Mouse (Mus musculus) MEL-GATA-1-ER (cell line): ENCODE data around the gene Eif4e1b.

ENCODE experiments used
- DNase-seq: peaks from one replicate; pipeline ENCODE4 v3.0.0-alpha.2; 2012; ENCODE audit warnings: low read depth; ENCODE audit errors: extremely low read depth

Eif4e1b gene

DNA sequence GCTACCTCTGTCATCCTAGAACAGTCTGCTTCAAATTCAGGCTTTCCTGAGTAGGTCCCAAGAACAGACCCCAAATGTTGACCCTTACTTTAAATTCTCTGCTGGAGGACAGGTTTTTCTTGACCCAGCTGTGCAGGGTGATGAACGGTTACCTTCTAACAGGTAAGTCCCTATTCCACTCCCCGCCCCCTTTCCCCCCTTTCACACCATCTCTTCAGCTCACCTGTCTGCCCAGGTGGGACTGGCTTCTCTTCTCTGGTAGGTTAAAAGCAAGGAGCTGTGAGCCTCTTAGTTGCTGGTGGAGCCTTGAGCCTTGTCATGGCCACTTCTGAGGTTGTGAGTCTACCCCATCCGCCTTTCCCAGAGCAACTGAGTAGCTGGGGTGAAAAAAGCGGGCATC, at the start of gene Eif4e1b:
Eif4e1b (plus strand) TSS at position 301 of the 400 bp plus-strand sequence.
- DNase-seq = no peak

DNA sequence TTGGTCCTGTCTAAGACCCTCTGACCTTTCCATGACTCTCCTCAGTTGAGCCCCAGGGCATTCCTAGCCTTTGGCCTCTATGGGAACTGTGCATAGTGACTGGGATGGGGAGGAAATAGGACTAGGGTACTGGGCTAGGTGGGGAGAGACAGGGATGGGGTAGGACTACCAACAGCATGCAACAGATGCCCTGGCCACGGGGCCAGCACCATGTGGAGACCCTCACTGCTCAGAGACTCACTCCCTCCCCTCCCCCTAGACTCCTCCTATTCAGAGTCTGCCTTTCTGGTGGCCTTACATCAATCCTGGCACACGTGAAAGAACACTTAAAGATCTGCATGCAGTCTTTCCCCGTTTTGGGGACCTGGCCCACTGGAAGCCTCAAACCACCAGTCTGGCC, 46.9 kb upstream of the Eif4e1b start:
- DNase-seq = no peak

DNA sequence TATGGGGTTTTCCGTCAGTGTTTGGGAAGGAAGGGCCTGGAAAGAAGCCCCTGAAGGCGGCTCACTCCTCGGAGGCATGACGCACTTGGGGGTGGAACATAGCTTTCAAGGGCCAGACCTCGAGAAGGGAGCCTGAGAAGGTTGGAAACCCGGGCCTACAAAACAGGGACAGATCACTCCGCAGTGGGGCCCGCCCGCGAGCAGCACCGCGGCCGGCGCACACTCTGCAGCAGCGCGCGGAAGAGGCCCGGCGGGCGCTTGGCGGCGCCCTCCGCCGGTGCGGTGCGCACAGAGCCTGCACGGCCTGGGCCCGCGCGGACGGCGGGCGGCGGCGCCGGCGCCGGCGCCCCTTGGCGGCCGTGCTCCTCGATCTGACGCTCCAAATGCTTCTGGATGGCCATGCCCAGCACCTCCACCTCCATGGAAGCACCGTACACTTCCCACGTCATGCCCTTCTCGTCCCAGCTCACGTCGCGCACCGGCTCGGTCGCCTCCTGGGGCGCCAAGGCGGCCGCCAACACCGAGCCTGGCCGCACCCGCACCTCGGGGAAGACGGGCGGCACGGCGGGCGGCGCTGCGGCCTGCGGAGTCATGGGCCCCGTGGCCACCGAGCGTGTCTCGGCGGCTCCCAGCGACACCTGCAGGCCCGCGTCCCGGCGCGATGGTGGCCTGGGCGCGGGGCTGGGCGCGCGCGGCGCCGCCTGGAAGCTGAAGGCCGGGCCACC, 46.1 kb upstream of the Eif4e1b start:
- no peak for DNase-seq

DNA sequence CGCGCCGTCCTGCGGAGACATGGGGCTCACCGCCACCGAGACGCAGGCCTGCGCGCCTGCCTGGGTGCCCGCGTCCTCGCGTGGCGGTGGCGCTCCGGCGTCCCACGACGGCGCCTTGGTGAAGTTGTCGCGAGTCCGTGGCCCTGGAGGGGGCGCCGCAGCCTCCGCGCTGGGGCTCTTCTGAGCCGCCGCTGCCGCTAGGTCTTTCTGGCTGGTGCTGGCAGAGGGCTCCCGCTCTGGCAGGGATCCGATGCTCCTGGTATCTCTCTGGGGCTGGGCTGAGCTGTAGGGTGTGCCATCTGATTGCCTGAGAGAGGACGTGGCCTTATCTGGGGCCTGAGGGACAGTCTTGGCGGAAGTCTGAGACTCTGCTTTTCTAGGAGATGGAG, 45.6 kb upstream of the Eif4e1b start:
- DNase-seq = no peak

DNA sequence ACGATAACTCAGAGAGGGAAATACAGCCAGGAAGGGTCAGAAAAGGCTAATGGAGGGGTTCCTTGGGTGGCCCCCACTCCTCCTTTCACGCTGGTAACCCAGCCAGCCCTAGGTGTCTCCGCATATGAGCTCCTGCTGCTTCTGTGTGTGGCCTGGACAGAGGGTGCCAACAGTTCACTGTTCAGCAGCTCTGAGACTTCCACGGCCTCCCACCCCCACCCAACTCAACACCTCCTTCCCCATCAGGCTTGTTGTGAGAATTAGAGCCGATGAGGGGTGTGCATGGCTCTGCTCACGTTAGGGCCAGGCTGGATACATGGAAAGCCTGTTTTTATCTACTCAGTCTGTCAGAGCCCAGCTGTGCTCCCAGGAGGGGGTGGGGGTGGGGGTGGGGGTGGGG, 37.7 kb upstream of the Eif4e1b start:
- DNase-seq = no peak

DNA sequence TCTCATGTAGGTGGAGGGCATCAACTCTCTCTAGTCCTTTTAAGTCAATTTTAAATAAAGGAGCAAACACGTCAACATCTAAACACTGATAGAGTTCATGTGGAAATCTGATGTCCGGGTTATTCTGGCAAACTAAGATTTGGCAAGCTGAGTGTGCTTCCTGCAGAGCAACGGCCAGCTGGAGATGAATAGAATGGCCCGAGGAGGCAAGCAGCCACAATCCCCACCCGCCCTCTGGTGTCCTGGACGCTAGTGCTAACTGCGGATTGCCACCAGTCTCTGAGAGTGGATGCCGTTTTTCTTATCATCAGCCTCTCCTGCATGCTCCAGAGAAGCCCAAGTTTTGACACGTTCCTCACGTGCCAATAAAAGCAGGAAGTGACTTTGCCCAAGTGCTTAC, 36.9 kb upstream of the Eif4e1b start:
- no peak for DNase-seq

DNA sequence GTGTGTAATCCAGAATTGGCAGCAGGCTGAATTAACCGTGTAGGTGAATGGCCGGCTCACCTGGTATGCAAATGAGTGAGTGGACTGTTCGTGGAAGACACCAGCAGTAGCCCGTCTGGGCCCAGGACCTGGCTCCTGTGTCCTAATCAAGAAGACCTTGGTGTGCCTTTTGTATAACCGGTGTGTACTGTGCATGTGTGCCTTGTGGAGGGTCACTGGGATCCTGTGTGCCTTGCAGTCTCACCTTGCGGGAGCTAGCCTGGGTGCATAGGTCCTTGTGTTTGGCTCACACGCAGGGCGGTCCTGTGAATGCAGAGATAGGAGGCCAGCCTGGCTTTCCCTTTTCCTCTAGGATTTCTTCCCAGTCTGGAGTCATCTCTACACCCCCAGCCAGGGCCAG, 35.6 kb upstream of the Eif4e1b start:
- DNase-seq = no peak

DNA sequence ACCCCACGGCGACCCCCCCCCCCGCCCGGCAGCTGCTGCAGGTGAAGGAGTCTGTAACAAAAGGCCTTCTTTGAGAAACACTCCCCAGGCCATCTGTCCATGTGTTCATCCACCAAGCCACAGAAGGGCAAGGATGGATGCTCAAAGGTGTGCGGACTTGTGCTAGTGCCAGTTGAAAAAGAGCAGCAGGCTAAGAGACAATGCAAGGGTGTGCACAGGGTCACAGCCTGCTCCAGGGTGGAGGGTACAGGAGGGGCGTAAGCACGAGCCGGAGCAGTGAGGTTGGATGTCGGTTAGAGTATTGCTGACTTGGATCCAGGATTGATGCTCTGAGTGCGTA, 35.1 kb upstream of the Eif4e1b start:
- no peak for DNase-seq

DNA sequence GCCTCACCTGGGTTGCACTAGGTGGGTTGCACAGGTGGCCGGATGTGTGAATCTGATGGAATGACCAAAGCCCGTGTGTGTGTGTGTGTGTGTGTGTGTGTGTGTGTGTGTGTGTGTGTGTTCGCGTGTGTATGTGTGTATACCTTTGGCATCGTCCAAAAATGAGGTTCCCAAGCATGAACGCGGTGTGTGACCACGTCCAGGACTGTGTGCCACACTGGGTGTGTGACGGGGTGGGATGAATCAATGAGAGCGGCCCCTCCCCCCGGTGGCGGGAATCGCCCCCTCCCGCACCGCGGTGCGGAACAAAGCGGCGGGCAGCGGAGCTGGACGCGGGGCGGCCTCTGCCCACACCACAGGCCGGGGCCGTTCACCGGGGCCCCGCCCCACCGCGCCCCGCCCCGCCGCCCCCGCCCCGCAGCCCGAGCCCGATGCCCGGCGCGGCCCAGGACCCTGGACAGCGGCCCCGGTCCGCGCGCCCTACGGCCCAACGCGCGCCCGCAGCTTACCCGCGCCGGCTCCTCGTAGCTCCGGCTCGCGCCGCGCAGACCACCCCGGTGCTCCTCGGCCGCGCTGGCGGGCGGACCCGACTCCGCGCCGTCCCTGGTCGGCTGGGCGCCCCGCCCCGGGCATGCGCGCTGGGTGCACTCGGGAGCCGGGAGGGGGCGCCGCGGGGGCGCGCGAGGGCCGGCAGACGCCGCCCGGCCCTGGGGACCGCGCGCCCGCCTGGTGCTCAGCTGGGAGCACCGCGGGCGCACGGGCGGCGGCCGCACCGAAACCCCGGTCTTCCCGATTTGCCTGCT, 34.5 kb upstream of the Eif4e1b start:
- no peak for DNase-seq

DNA sequence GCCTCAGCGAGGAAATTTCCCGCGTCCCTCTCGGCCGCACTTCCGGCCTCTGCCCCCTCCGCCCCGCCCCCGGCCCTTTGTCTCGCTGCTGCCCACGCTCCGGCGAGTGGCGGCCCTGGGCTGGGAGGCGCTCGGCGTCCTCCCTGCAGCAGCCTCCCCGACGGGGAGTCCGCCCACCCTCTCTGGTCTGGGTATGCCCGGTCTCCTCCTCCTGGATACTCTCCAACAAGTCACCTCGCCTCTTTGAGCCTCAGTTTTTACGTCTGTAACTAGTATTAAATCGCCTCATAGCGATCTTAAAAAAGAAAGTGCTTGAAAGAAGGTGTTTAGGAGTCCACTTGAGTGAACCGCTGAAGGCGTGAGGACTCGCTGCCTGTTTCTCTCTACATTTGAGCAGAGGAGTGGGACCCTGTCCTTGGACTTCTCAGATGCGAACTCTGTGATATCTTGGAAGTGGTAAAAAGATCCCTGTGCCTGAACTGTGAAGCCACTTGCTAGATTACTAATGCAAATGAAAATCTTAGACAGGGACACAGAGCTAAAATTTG, 33.9 kb upstream of the Eif4e1b start, which contains the start of gene Gprin1:
Gprin1 (minus strand) TSS at position 11 of the 548 bp plus-strand sequence.
- DNase-seq = no peak

DNA sequence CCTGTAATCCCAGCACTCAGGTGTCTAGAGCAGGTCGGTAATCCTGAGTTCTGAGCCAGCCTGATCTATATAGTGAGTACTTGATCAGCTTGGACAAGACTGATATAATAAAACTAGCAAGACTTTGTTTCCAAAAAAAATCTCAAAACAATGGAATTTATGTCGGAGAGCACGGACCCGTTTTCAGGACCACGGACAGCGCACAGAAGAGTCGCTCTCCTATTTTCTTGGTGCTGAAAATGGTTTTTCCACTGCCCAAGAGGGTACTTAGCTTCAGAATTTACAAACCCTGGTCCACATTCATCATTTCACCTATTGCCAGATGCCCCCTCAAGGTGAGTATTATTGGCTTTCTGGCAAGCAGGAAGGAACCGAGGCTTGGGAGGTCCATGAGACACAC, 33.1 kb upstream of the Eif4e1b start:
- DNase-seq = no peak

DNA sequence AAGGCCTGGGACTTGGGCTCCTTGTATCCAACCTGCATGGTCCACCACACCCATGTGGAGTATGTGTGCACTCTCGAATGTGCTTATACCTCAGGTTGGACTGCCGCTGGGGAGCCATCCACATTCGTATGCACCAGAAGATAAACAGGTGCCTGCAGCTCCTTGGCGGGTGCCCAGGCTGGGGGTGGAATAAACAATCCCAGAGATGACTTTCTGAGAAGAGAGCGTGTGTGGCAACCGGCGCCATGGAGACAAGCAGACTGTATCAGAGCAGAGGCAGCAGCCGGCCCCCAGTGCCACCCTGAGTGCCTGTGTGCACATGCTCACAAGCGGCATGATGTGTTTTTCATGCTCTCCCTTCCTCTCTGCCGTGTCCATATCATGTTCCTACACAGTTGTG, 31.1 kb upstream of the Eif4e1b start:
- no peak for DNase-seq

DNA sequence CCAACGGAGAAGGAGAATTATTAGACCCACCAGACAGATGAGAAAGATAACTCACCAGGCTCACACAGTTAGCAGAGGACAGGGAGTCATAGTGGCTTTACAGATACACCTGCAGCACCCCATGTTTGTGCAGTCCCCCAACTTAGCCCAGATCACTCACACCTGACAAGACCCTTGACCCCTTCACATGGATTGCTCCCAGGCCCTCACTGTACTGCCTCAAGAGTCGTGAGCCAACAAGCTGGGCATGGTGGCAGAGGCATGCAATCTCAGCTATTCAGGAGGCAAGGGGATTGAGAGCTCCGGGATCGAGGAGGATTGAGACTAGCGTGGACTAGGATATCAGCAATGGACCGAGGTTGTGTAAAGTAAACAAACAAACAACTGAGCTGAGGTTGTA, 30.1 kb upstream of the Eif4e1b start:
- no peak for DNase-seq

DNA sequence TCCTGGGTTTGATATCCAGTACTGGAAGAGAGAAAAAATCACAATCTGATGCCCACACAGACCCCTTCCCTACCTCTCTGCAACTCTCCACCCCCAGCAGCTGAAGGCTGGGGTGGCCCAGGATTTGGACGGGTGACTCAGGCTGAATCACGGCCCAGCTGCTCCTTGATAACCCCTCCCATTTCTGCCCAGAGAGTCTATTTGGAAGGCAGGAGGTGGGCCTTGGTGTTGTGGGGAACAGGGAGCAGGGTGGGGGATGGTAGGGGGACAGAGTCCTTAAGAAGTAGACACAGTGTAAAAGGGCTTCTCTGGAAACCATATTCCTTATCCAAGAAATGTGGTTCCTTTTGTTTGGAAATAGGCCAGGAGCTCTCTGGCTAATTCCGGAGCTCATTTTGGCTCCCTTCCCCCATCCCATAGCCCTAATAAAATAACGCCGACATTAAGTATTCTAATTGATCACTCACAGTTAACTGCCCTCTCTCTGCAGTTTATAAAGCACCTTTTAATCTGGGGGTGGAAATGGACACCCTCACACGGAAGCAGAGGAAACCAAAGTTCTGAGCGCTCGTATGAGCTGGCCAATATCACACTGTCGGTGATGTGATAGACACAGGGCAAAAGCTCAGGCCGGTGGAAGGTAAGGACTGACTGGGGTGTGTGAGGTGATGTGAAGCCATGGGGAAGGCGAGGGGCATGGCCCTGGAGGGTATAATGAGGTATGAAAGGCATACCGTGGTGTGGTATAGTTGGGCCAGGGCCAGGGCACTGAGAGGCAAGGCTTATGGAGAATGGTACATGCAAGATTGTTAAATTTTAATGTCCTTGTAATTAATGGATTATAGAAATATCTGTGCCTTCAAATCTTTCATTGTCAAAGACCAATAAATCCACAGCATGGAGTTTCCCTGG, 29.4 kb upstream of the Eif4e1b start:
- no peak for DNase-seq

DNA sequence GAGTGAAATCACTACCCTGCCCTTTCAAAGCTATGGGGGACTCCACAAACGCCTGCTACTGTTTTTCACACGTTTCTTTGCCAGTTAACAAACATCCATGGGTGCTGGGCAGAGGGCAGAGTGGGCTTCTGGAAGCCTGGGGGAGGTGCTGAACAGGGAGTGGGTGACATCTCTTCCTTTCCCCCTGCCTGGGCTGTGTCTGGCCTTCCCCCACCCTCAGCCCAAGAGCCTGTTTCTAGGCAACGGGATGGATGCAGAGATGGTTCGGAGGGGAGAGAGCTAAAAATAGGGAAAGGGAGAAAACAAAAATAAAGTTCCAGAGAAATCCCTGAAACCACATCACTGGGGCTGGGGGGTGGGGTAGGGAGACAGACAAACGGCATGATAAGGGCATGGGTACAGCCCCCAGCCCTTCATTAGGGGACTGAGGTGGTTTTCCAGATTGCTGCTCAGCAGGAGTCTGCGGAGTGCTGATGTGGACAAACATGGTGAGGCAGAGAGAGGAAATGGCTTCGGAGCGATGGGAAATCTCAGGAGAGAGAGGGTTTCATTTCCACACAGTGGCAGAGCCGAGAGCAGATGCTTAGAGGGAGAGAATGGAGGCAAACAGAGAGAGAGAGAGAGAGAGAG, 28.5 kb upstream of the Eif4e1b start:
- no peak for DNase-seq

DNA sequence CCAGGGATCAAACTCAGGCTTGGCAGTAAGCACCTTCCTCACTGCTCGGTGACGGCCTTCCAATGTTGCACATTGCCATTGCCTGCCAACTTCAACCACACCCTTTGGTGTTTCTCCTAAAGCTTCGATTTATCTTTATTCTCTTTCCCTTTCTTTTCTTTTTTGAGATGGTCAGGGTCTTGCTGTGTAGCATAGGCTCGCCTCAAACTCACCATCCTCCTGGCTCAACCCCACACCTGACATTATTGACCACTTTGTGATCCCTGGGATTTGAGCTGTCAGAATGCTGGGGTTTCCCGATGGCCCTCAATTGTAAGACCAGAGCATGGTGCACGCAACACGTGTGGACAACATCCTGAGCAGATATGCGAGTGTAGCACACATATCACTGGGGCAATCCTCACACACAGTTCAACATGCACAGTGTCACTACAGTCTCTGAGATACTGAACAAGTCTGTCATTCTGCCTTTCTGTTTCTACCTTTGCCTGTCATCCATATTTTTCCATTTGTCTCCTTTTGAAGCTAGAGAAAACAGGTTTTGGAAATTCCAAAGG, 27.6 kb upstream of the Eif4e1b start:
- no peak for DNase-seq

DNA sequence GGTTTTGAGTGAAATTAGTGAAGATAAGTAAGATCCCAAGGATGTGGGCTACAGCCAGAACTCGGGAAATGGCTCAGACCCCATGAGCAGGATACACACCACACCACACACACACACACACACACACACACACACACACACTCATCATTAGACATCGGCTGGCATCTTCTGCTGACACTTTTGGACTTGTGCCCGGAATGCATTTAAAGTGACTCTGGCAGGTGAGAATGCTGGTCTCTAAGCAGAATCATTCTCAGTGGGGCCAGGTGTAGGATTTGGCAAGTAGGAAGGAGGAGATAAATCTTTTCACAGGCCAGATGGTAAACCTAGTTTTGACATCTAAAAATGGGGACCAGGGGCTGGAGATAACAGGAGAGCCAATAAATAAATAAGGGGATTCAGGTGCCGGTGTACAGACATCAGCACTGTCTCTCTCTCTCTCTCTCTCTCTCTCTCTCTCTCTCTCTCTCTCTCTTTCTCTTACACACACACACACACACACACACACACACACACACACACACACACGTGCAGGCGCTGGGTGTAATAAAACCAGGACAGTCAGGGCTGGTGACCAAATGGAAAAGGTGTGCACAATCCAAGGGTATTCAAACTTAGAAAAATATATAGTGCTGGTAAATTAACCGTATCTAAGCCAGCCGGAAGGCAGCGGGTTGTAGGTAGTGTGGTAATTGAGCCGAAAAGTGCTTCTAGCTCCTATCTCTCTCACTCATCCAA, 26.5 kb upstream of the Eif4e1b start:
- no peak for DNase-seq

DNA sequence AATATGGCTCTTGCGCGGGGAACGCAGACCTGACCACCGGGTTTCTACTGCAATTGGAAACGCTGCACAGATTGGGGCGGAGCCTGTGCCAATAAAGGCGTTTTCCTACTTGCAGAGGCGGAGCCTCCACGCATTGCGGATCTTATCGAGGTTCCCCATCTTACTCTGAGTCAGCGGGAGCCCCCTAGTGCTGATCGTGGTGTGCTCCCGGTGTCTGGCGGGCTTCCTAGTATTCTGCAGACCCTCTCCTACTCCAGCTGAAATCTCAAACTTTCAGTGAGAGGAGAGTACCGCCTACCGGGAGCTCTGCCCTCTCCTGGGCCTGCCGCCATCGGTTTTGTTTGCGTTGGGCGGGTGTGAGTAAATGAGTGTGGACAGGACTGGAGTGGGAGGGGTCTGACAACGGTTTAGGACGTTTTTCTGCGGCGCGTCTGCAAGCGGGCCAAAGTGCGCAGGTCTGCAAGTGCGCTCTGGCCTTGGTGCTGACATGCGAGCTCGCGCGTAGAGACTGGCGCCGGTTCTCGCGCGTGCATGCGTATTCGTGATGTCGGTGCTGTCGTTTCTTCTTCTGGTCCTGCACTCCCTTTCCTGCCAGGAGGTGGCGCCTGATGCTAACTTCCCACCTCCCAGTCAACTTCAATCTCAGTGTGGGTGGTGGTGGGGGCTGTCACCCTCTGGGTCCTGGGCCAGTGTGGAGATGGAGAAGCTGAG, 25.6 kb upstream of the Eif4e1b start:
- no peak for DNase-seq

DNA sequence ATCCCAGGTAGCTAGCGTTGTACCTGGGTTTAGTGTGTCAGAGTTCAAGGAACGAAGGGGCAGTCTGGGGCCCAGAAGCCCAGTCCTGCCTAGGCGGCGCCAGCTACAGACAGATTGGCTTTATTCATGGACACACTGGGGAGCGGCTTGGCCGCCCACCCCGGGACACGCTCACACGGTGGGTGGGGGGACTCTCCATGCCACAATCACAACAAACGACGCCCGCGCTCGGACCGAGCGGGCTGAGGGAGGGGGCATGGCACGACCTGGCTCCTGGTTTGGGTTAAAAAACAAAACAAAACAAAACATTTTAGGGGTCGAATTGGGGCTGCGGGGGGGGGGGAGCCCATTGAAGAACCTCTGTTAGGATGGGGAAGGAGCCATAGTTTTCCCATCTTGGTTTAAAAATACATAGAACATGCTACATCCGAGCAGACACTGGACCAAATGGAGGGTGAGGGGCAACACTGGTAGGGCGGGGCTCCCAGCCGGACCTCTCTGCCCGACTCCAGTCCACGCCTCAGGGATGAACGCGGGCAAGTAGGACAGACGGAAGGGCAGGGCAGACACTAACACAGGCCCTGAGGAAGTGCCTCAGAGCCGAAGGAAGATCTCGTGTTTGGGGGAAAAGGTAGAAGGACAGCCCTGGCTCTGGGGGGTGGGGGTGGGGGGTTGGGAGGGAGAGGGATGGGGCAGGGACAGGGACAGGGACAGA, 24.9 kb upstream of the Eif4e1b start:
- no peak for DNase-seq
